Mouse (Mus musculus): ENCODE results near the gene Smco1.

Gene Smco1

DNA sequence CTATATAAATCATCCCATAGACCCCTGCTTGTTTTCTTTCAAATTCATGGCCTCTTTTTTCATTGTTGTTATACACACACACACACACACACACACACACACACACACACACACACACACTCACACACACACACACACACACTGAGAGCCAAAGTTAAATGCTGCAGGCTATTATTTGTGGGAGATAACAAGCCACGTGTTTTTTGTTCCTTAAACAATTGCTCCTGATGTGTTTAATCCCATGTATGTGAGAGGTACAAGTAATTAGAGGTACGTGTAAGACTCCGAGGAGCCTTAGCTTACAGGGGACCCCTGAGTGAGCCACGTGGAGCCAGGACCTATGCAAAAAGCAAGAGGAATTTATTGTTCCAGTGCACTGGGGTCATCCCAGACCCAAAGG lies 40.7 kb downstream of the Smco1 start:
- no peak for DNase-seq (ENCODE audit: low spot score)

DNA sequence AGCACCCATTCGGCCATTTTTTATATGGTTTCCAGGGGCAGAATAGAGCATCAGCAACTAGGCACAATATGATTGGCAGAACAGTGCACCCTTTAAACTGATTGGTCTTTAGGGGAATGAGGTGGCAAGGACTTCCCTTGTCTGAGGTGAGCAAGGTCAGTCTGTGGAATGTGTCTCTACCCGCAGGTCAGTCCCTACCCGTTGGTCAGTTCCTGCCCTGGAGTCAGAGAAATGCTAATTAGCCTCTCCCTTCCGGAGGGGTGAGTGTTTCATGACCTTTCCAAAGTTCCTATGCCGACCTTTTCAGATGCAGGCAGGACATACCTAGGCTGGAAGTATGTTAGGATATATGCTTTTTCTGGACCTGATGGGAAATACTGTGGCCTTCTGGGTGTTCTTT lies 41.1 kb downstream of the Smco1 start:
- DNase-seq (ENCODE audit: low spot score), result no peak

DNA sequence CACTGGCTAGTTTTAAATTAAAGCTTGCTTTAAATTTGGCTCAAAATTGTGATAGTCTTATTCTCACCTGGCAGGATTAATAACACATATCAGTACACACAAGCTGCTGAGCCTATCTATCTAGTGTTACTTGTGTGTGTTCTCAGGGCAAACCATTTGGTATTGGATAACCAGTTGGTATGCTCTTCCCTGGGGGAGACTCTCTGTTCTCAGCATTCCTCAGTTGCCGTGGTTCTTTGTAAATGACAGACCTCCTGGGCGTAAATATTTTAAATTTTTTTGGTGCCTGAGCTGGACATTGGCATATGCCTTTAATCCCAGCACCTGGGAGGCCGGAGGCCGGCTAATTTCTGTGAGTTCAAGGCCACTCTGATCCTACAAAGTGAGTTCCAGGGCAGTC lies 41.6 kb downstream of the Smco1 start:
- no peak for DNase-seq (ENCODE audit: low spot score)

DNA sequence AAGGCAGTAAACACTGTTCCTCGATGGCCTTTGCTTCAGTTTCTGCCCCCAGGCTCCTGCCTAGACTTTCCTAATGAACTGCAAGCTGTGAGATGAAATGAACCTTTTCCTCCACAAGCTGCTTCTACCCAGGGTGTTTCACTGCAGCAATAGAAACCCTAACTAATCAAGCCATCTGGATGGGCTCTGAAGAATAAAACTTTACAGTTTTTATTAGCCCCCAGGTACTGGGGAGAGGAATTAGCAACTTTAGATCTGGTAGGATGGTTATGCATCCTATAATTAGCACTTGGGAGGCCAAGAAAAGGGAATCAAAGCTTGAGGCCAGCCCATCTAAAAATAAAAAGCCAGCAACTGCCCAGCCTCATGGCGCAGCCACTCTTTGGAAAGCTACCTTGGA lies 45.3 kb downstream of the Smco1 start:
- DNase-seq (ENCODE audit: low spot score), result no peak

DNA sequence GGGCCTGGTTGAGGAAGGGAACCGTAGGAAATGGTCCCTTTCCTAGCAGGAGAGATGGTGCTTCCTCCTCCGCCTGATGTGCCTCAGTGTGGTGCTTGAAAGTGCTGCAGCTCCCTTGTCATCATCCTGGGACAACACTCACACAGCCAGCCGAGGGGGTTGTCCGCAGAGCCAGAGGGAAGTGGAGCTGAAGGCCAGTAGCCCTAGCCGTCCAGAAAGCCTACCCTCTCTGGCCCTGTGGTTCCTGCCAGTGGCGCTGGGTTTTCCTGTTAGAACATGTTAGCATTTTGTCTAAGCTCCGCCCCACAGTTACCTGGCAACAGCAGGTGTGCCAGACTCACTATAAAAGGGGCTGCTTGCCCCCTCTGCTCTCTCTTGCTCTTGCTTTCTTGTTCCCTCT lies 52.7 kb downstream of the Smco1 start:
- DNase-seq (ENCODE audit: low spot score), result no peak
